19 mouse cellular contexts compared by ENCODE assay signal in the genomic region with DNA sequence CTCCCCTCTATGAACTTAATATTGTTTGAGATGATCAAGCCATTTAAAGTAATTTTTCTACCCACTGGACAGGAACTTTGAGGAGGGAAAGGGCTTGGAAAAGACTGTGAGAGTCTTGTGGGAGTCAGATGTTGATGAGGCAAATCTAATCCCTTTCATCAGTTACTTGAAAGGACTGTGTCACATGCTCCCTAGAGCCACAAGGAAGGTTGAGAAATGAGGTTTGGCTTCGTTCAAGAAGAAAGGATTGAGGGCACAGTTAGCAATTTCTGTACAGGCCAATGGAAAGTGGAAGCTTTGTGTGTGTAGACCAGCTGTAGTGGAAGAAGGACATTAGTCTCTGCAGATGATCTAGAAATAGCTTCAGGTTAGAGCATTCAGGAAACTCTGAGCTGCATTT. TPM values are rescaled to one million over a fixed set of nuclear protein-coding genes. Genes with fewer than 3 reads are reported as not detected.
DNase-seq lines count a peak whose midpoint lies in the region; ATAC-seq and TF ChIP-seq lines count a peak whose summit lies in the region.
"Had no signal": no experiment of that assay in that cellular context is flagged by ENCODE, and none has a peak within 500 bp of the region (broad histone marks: within the 10 kb centered on the region; RNA-seq: fewer than 3 reads in every experiment).

No protein-coding gene starts in this region.

- peak overlapping the region; percentile 84 for H3K27ac ChIP-seq in layer of hippocampus, adult 2 months
- peak overlapping the region; percentile 79 for H3K27ac ChIP-seq in neural tube, embryonic 13.5 days (replicated peaks)
- H3K27ac ChIP-seq: embryonic facial prominence, embryonic 13.5 days; heart, embryonic 10.5 days had no signal

- peaks cover 20% of the 10 kb centered on the region for H3K4me1 ChIP-seq in neural tube, embryonic 13.5 days (replicated peaks)

- no peak overlapping the region for H3K4me3 ChIP-seq in layer of hippocampus, adult 2 months
- no peak overlapping the region for H3K4me3 ChIP-seq in neural tube, embryonic 13.5 days
- H3K4me3 ChIP-seq: embryonic facial prominence, embryonic 13.5 days; heart, embryonic 10.5 days had no signal

- ATAC-seq in neural tube, embryonic 13.5 days (ENCODE audit: low read depth), result no peak
- ATAC-seq: lung, postnatal 0 days had no signal

- peak; percentile 2 for DNase-seq in heart, adult 11 months
- DNase-seq in heart, postnatal 4 days, result no peak
- no peak for DNase-seq in layer of hippocampus, adult 2 months (ENCODE audit: low spot score in 2 of 2)
- no peak for DNase-seq in layer of hippocampus, adult 9-11 months
- no peak for DNase-seq in neural tube, embryonic 10.5 days (ENCODE audit: extremely low spot score, low spot score)
- no peak for DNase-seq in cerebellum, postnatal 4 days (ENCODE audit: low spot score in 2 of 2)
- DNase-seq in layer of hippocampus, postnatal 36 days, result no peak
- DNase-seq: adrenal gland, postnatal 14 days; cerebellum, adult 9-10 months; gastrocnemius, postnatal 14 days; heart, postnatal 36 days; kidney, adult 18-20 months; kidney, postnatal 14 days had no signal

- 25% methylated on average over 1 of the region's 1 CpGs for WGBS in neural tube, embryonic 13.5 days

- TF ChIP-seq CTCF in layer of hippocampus, adult 2 months (conservative IDR thresholded peaks at IDR 0.05), result no peak

- H3K9me3 ChIP-seq in neural tube, embryonic 13.5 days, result 0 out of 2 replicates have a peak, but pooled peaks cover 7% of the 10 kb centered on the region

- no peaks in the 10 kb centered on the region for H3K27me3 ChIP-seq in neural tube, embryonic 13.5 days
- H3K27me3 ChIP-seq: embryonic facial prominence, embryonic 13.5 days had no signal

- no peaks in the 10 kb centered on the region for H3K36me3 ChIP-seq in neural tube, embryonic 13.5 days
- H3K36me3 ChIP-seq: embryonic facial prominence, embryonic 13.5 days; heart, embryonic 10.5 days had no signal

- H3K4me2 ChIP-seq in neural tube, embryonic 13.5 days, result no peak overlapping the region

- no peak overlapping the region for H3K9ac ChIP-seq in neural tube, embryonic 13.5 days
- H3K9ac ChIP-seq: embryonic facial prominence, embryonic 13.5 days had no signal

RNA-seq across cellular contexts. Expression of a gene that starts 1.2 kb away (rescaled TPM):
- total RNA-seq in heart, postnatal 4 days (2021), result 10 to 100 TPM; 20.1 to 25.7 TPM
- total RNA-seq in layer of hippocampus, adult 2 months (2021), result 1 to 10 TPM in 1 of 2 experiments, under 1 TPM in 1; 0.97 to 1.1 TPM
- polyA plus RNA-seq in neural tube, embryonic 13.5 days (2015; fragmentation: Nextera tagmentation; extraction: Ambion mirVana), result 0.47 TPM in 1 of 2 replicates, not detected in the other
- total RNA-seq in layer of hippocampus, postnatal 36 days (2021), result under 1 TPM; 0.30 to 0.33 TPM
- total RNA-seq: monocyte, adult 5-6 weeks; neutrophil, adult 5-6 weeks had no signal

Comparison
In these comparisons a context has a peak if more than half of its experiments do, and no peak if none do; other contexts are left out.
1. RNA of a gene that starts 1.2 kb away (total RNA-seq): 20.1 to 25.7 TPM in heart, postnatal 4 days; 0.97 to 1.1 TPM in layer of hippocampus, adult 2 months and 0.30 to 0.33 TPM in layer of hippocampus, postnatal 36 days; every median in the first group is over 10 times any median in the second.